Mouse (Mus musculus) liver, embryonic 14.5 days (tissue): Measurements from ENCODE around the gene Ago3. TPM values are rescaled to one million over a fixed set of nuclear protein-coding genes. Genes with fewer than 3 reads are reported as not detected.
A peak's percentile ranks its signal among the peaks of the same experiment; 100 is the strongest.

ENCODE experiments used
- ATAC-seq: fragments of 200-750 bp; cut with Nextera tagmentation; 2 replicates; pipeline ENCODE4 v1.8.0; 2017; ENCODE audit warnings: moderate number of reproducible peaks, mild to moderate bottlenecking, moderate library complexity; ENCODE audit not compliant: insufficient read depth
- DNase-seq, 3 experiments: peaks; one replicate each; pipeline ENCODE4 v3.0.0-alpha.2; 2012 to 2013; ENCODE audit warnings: low read depth in 3 of 3, low spot score in 3 of 3
- H3K27ac ChIP-seq: fragments of 300-500 bp; sonication (generic); 2 replicates; pipeline ENCODE4 v1.5.1; 2014; ENCODE audit warnings: moderate library complexity, mild to moderate bottlenecking, control low read depth, inconsistent platforms
- H3K27me3 ChIP-seq: fragments of 300-500 bp; sonication (generic); 2 replicates; pipeline ENCODE4 v1.6.1; 2014; ENCODE audit warnings: mild to moderate bottlenecking, low read length, moderate library complexity; ENCODE audit not compliant: control insufficient read depth, insufficient read depth
- H3K36me3 ChIP-seq: fragments of 300-500 bp; sonication (generic); replicated peaks from 2 replicates; pipeline ENCODE4 v1.6.1; 2014; ENCODE audit warnings: low read depth; ENCODE audit not compliant: control insufficient read depth, insufficient read depth
- H3K4me1 ChIP-seq, 2 experiments: fragments of 200-500 bp in 1 of 2; fragments of 300-500 bp in 1 of 2; sonication (generic) in 1 of 2; replicated peaks; 2 replicates each; pipeline ENCODE4 v1.6.1; 2012 to 2014; ENCODE audit warnings: antibody characterized with exemption in 1 of 2, inconsistent platforms in 1 of 2, low read length in 1 of 2; ENCODE audit not compliant: control insufficient read depth in 2 of 2, insufficient read depth in 2 of 2
- H3K4me2 ChIP-seq: fragments of 300-500 bp; sonication (generic); 2 replicates; pipeline ENCODE4 v1.6.1; 2014; ENCODE audit warnings: low read depth, mild to moderate bottlenecking, control low read depth, moderate library complexity
- H3K4me3 ChIP-seq, 2 experiments: fragments of 200-500 bp in 1 of 2; fragments of 300-500 bp in 1 of 2; sonication (generic) in 1 of 2; 2 replicates each; pipeline ENCODE4 v1.5.1; 2012 to 2014; ENCODE audit warnings: low read depth in 2 of 2, low read length in 2 of 2, mild to moderate bottlenecking in 2 of 2, control low read depth in 1 of 2, inconsistent platforms in 1 of 2, moderate library complexity in 1 of 2; ENCODE audit not compliant: insufficient read depth in 1 of 2
- H3K9ac ChIP-seq: fragments of 300-500 bp; sonication (generic); replicated peaks from 2 replicates; pipeline ENCODE4 v1.6.1; 2014; ENCODE audit warnings: mild to moderate bottlenecking, control low read depth, moderate library complexity
- H3K9me3 ChIP-seq: fragments of 300-500 bp; sonication (generic); 2 replicates; pipeline ENCODE4 v1.6.1; 2016; ENCODE audit warnings: low read length, mixed read lengths; ENCODE audit not compliant: control insufficient read depth
- CTCF ChIP-seq: IDR thresholded peaks from 2 replicates; pipeline ENCODE4 v1.5.1; 2016; ENCODE audit warnings: antibody characterized with exemption, low read depth, control low read depth
- EP300 ChIP-seq: IDR thresholded peaks from 2 replicates; pipeline ENCODE4 v1.6.1; 2016; ENCODE audit warnings: antibody characterized with exemption, low read depth
- WGBS: fragments of 180-500 bp; shearing (Covaris S2); extraction: QIAGEN DNeasy Blood & Tissue Kit; methylation state at CpG from one replicate; pipeline ENCODE4 v1.1.7; 2014; ENCODE audit not compliant: insufficient replicate concordance; 5-methylcytosine and 5-hydroxymethylcytosine counted together
- polyA plus RNA-seq, 2 experiments: library from polyadenylated mRNA; depleted of rRNA in 1 of 2; stranded (reverse) in 1 of 2; unstranded in 1 of 2; fragments of >200 nt; fragmentation: Nextera tagmentation in 1 of 2; extraction: Ambion mirVana in 1 of 2; gene quantifications; 2 replicates each; pipeline versions ENCODE4 v1.2.1 to v1.2.3; 2012 to 2014

Gene Ago3
- polyA plus RNA-seq, 2 experiments = 1.1 to 4.3 TPM

- ATAC-seq = no peak
- H3K9me3 ChIP-seq = no peaks in the 10 kb centered on the region; the same call in 1 of the 2 replicates
- no peak overlapping the region for H3K9ac ChIP-seq
- H3K4me1 ChIP-seq = no peaks in the 10 kb centered on the region
- peaks cover 34% of the 10 kb centered on the region for H3K27me3 ChIP-seq
- H3K4me3 ChIP-seq = no peak overlapping the region
- TF ChIP-seq CTCF (peak; percentile 53), EP300 (no peak)
- H3K27ac ChIP-seq = no peak overlapping the region
- H3K4me2 ChIP-seq = no peak overlapping the region
- WGBS = 47% methylated on average over 4 of the region's 4 CpGs
- H3K36me3 ChIP-seq = no peaks in the 10 kb centered on the region
- no peak for DNase-seq
Observed at GRCm38 (mm10) chr4:126303877-126304276, 125.5 kb downstream of the Ago3 start.

- no peak for DNase-seq
- H3K4me1 ChIP-seq = no peaks in the 10 kb centered on the region
- no peak overlapping the region for H3K9ac ChIP-seq
- no peak for ATAC-seq
- no peak overlapping the region for H3K4me3 ChIP-seq
- no peaks in the 10 kb centered on the region; the same call in 1 of the 2 replicates for H3K9me3 ChIP-seq
- H3K27ac ChIP-seq = no peak overlapping the region
- no peaks in the 10 kb centered on the region for H3K36me3 ChIP-seq
- TF ChIP-seq CTCF (no peak), EP300 (no peak)
- H3K27me3 ChIP-seq = peaks cover 48% of the 10 kb centered on the region
- WGBS = 6% methylated on average over 27 of the region's 27 CpGs
- H3K4me2 ChIP-seq = no peak overlapping the region; the same call in 1 of the 2 replicates
Observed at GRCm38 (mm10) chr4:126301584-126302309, 127.6 kb downstream of the Ago3 start.

GRCm38 (mm10) chr4:126300916-126301583 lies 128.3 kb downstream of the Ago3 start:
- no peak for DNase-seq
- Histone ChIP-seq H3K36me3 (no peaks in the 10 kb centered on the region), H3K9me3 (no peaks in the 10 kb centered on the region; the same call in 1 of the 2 replicates), H3K27me3 (peaks cover 55% of the 10 kb centered on the region), H3K27ac (no peak overlapping the region), H3K4me2 (peak overlapping the region; percentile 41), H3K4me3 (no peak overlapping the region; a peak in 1 of 4 replicates), H3K4me1 (no peaks in the 10 kb centered on the region), H3K9ac (no peak overlapping the region)
- 2% methylated on average over 50 of the region's 50 CpGs for WGBS
- TF ChIP-seq CTCF = no peak
- no peak for TF ChIP-seq EP300
- no peak for ATAC-seq

GRCm38 (mm10) chr4:126296617-126297101 lies 132.7 kb downstream of the Ago3 start:
- WGBS = 2% methylated on average over 34 of the region's 34 CpGs
- no peak overlapping the region for H3K27ac ChIP-seq
- no peak overlapping the region for H3K9ac ChIP-seq
- peak overlapping the region; percentile 7 for H3K4me2 ChIP-seq
- H3K4me3 ChIP-seq = no peak overlapping the region
- no peaks in the 10 kb centered on the region for H3K36me3 ChIP-seq
- H3K9me3 ChIP-seq = no peaks in the 10 kb centered on the region
- TF ChIP-seq EP300 = no peak
- no peak for TF ChIP-seq CTCF
- ATAC-seq = no peak
- H3K27me3 ChIP-seq = peaks cover 44% of the 10 kb centered on the region
- no peak for DNase-seq
- H3K4me1 ChIP-seq = no peaks in the 10 kb centered on the region

GRCm38 (mm10) chr4:126295937-126296336 lies 133.4 kb downstream of the Ago3 start:
- H3K4me3 ChIP-seq = no peak overlapping the region
- H3K9me3 ChIP-seq = no peaks in the 10 kb centered on the region
- no peak overlapping the region for H3K27ac ChIP-seq
- DNase-seq = no peak
- H3K4me2 ChIP-seq = no peak overlapping the region
- 41% methylated on average over 4 of the region's 4 CpGs for WGBS
- H3K4me1 ChIP-seq = no peaks in the 10 kb centered on the region
- H3K9ac ChIP-seq = no peak overlapping the region
- TF ChIP-seq EP300 = no peak
- TF ChIP-seq CTCF = no peak
- peaks cover 37% of the 10 kb centered on the region for H3K27me3 ChIP-seq
- H3K36me3 ChIP-seq = no peaks in the 10 kb centered on the region
- no peak for ATAC-seq
